Mouse (Mus musculus): ENCODE data around the gene Mov10l1. TPM values are rescaled to one million over a fixed set of nuclear protein-coding genes. Genes with fewer than 3 reads are reported as not detected.

The Mov10l1 gene
- total and polyA plus RNA-seq, 3 experiments: not detected

DNA sequence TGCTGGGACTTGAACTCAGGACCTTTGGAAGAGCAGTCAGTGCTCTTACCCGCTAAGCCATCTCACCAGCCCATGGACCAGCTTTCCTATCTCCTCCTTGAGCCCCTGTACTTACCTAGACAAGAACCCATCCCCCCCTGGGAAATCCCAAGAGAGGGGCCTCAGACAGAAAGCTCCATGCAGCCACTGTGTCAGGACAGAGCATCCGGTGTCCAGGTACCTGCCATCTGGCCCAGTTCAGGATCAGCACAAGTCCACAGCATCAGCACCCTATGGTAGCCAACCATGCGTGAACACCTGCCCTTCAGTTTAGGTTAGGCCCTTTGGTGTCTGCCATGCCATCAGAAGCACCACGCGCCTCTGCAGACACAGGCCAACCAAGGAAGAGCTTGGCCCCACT is 82.2 kb downstream of the Mov10l1 start:
- peaks cover 7% of the 10 kb centered on the region for H3K9me3 ChIP-seq (replicated peaks)
- ATAC-seq (ENCODE audit: extremely low read depth, insufficient number of reproducible peaks, low FRiP score, poor library complexity, severe bottlenecking) (no peak), DNase-seq (ENCODE audit: low spot score) (no peak)
- H3K27me3 ChIP-seq (ENCODE audit: insufficient read depth, low read length): peaks cover 42% of the 10 kb centered on the region
- H3K4me3 ChIP-seq (ENCODE audit: low read depth, low read length): no peak overlapping the region
- no peak for TF ChIP-seq POLR2AphosphoS5 (IDR thresholded peaks at IDR 0.05; ENCODE audit: insufficient replicate concordance, low read depth, low read length)
- TF ChIP-seq GATA1 (IDR thresholded peaks at IDR 0.05; ENCODE audit: borderline replicate concordance, low read length): no peak
- TF ChIP-seq TAL1 (conservative IDR thresholded peaks at IDR 0.05; ENCODE audit: low read depth, low read length): no peak
- no peak for TF ChIP-seq GATA2 (IDR thresholded peaks at IDR 0.05; ENCODE audit: borderline replicate concordance, low read depth, low read length)
- no peak for TF ChIP-seq CTCF (IDR thresholded peaks at IDR 0.05; ENCODE audit: low read depth, low read length)
- no peaks in the 10 kb centered on the region for H3K36me3 ChIP-seq (replicated peaks)
- H3K4me1 ChIP-seq (ENCODE audit: insufficient read depth, low read depth, low read length): no peaks in the 10 kb centered on the region; the same call in 1 of the 2 replicates

DNA sequence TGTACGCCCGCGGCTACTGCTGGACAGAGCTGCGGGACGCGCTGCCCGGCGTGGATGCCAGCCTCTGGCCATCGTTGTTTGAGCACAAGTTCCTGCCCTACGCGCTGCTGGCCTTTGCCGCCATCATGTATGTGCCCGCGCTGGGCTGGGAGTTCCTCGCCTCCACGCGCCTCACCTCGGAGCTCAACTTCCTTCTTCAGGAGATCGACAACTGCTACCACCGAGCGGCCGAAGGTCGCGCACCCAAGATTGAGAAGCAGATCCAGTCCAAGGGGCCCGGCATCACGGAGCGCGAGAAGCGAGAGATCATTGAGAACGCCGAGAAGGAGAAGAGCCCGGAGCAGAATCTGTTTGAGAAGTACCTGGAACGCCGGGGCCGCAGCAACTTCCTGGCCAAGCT is 84.9 kb downstream of the Mov10l1 start:
- DNase-seq (ENCODE audit: low spot score): no peak
- TF ChIP-seq TAL1 (conservative IDR thresholded peaks at IDR 0.05; ENCODE audit: low read depth, low read length): no peak
- TF ChIP-seq GATA2 (IDR thresholded peaks at IDR 0.05; ENCODE audit: borderline replicate concordance, low read depth, low read length): no peak
- no peak for TF ChIP-seq GATA1 (IDR thresholded peaks at IDR 0.05; ENCODE audit: borderline replicate concordance, low read length)
- no peak for TF ChIP-seq POLR2AphosphoS5 (IDR thresholded peaks at IDR 0.05; ENCODE audit: insufficient replicate concordance, low read depth, low read length)
- no peak for TF ChIP-seq CTCF (IDR thresholded peaks at IDR 0.05; ENCODE audit: low read depth, low read length)
- Histone ChIP-seq H3K36me3 (replicated peaks) (no peaks in the 10 kb centered on the region), H3K4me1 (ENCODE audit: insufficient read depth, low read depth, low read length) (peaks cover 4% of the 10 kb centered on the region; the same call in 1 of the 2 replicates), H3K9me3 (replicated peaks) (peaks cover 3% of the 10 kb centered on the region), H3K4me3 (ENCODE audit: low read depth, low read length) (no peak overlapping the region), H3K27me3 (ENCODE audit: insufficient read depth, low read length) (peaks cover 39% of the 10 kb centered on the region)
- no peak for ATAC-seq (ENCODE audit: extremely low read depth, insufficient number of reproducible peaks, low FRiP score, poor library complexity, severe bottlenecking)

DNA sequence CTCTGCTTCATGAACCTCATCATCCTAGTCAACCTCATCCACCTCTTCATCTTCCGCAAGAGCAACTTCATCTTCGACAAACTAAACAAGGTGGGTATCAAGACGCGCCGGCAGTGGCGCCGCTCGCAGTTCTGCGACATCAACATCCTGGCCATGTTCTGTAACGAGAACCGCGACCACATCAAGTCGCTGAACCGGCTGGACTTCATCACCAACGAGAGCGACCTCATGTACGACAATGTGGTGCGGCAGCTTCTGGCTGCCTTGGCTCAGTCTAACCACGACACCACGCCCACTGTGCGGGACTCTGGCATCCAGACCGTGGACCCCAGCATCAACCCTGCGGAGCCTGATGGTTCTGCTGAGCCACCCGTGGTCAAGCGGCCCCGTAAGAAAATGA is 85.5 kb downstream of the Mov10l1 start:
- H3K36me3 ChIP-seq (replicated peaks): no peaks in the 10 kb centered on the region
- TF ChIP-seq GATA1 (IDR thresholded peaks at IDR 0.05; ENCODE audit: borderline replicate concordance, low read length): no peak
- no peak for TF ChIP-seq CTCF (IDR thresholded peaks at IDR 0.05; ENCODE audit: low read depth, low read length)
- no peak for TF ChIP-seq GATA2 (IDR thresholded peaks at IDR 0.05; ENCODE audit: borderline replicate concordance, low read depth, low read length)
- TF ChIP-seq POLR2AphosphoS5 (IDR thresholded peaks at IDR 0.05; ENCODE audit: insufficient replicate concordance, low read depth, low read length): no peak
- TF ChIP-seq TAL1 (conservative IDR thresholded peaks at IDR 0.05; ENCODE audit: low read depth, low read length): no peak
- H3K4me3 ChIP-seq (ENCODE audit: low read depth, low read length): no peak overlapping the region
- ATAC-seq (ENCODE audit: extremely low read depth, insufficient number of reproducible peaks, low FRiP score, poor library complexity, severe bottlenecking): no peak
- H3K4me1 ChIP-seq (ENCODE audit: insufficient read depth, low read depth, low read length): peaks cover 4% of the 10 kb centered on the region; the same call in 1 of the 2 replicates
- H3K27me3 ChIP-seq (ENCODE audit: insufficient read depth, low read length): peaks cover 46% of the 10 kb centered on the region
- DNase-seq (ENCODE audit: low spot score): no peak
- H3K9me3 ChIP-seq (replicated peaks): peaks cover 3% of the 10 kb centered on the region

DNA sequence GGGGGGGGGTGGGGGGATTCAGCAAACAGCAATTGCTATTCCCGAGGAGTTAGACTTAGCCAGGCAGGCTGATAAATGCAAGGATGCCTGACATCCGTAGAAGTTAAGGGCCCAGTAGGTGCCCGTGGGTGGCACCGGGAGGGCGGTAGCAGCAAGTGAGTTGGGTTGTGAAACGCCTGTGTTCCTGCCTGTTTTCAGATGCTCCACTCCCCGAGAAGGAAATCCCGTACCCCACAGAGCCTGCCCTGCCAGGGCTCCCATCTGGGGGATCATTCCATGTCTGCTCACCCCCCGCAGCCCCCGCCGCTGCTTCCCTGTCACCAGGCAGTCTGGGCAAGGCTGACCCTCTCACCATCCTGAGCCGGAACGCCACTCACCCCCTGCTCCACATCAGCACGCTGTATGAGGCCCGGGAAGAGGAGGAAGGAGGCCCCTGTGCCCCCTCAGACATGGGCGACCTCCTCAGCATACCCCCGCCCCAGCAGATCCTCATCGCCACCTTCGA is 86.7 kb downstream of the Mov10l1 start:
- Histone ChIP-seq H3K36me3 (replicated peaks) (no peaks in the 10 kb centered on the region), H3K4me1 (ENCODE audit: insufficient read depth, low read depth, low read length) (peaks cover 13% of the 10 kb centered on the region), H3K9me3 (replicated peaks) (peaks cover 3% of the 10 kb centered on the region), H3K4me3 (ENCODE audit: low read depth, low read length) (no peak overlapping the region), H3K27me3 (ENCODE audit: insufficient read depth, low read length) (peaks cover 48% of the 10 kb centered on the region)
- ATAC-seq (ENCODE audit: extremely low read depth, insufficient number of reproducible peaks, low FRiP score, poor library complexity, severe bottlenecking): no peak
- DNase-seq (ENCODE audit: low spot score): no peak
- TF ChIP-seq GATA1 (IDR thresholded peaks at IDR 0.05; ENCODE audit: borderline replicate concordance, low read length): no peak
- no peak for TF ChIP-seq POLR2AphosphoS5 (IDR thresholded peaks at IDR 0.05; ENCODE audit: insufficient replicate concordance, low read depth, low read length)
- TF ChIP-seq TAL1 (conservative IDR thresholded peaks at IDR 0.05; ENCODE audit: low read depth, low read length): no peak
- no peak for TF ChIP-seq GATA2 (IDR thresholded peaks at IDR 0.05; ENCODE audit: borderline replicate concordance, low read depth, low read length)
- TF ChIP-seq CTCF (IDR thresholded peaks at IDR 0.05; ENCODE audit: low read depth, low read length): no peak

DNA sequence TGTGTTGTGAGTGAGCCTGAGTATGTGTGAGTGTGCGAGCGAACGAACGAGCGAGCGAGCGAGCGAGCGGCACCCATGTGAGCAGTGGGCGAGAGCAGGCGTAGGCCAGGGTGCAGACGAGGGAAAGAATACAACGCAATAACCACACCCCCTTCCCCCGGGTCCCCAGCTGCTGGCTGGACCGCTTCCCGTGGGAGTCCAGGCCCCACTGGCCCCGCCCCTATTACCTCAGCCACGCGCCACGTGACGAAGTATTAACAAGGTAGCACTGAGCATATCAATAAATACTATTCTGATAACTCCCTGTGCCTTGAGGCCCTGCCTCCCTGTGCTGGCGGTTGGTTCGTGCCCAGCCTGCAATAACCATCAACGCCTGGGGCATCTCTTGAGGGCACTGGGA is 87.9 kb downstream of the Mov10l1 start:
- Histone ChIP-seq H3K4me3 (ENCODE audit: low read depth, low read length) (no peak overlapping the region), H3K27me3 (ENCODE audit: insufficient read depth, low read length) (peaks cover 44% of the 10 kb centered on the region), H3K9me3 (replicated peaks) (peaks cover 3% of the 10 kb centered on the region), H3K4me1 (ENCODE audit: insufficient read depth, low read depth, low read length) (peaks cover 25% of the 10 kb centered on the region), H3K36me3 (replicated peaks) (no peaks in the 10 kb centered on the region)
- no peak for ATAC-seq (ENCODE audit: extremely low read depth, insufficient number of reproducible peaks, low FRiP score, poor library complexity, severe bottlenecking)
- DNase-seq (ENCODE audit: low spot score): no peak
- TF ChIP-seq GATA2 (IDR thresholded peaks at IDR 0.05; ENCODE audit: borderline replicate concordance, low read depth, low read length) (no peak), TAL1 (conservative IDR thresholded peaks at IDR 0.05; ENCODE audit: low read depth, low read length) (no peak), GATA1 (IDR thresholded peaks at IDR 0.05; ENCODE audit: borderline replicate concordance, low read length) (no peak), CTCF (IDR thresholded peaks at IDR 0.05; ENCODE audit: low read depth, low read length) (no peak), POLR2AphosphoS5 (IDR thresholded peaks at IDR 0.05; ENCODE audit: insufficient replicate concordance, low read depth, low read length) (no peak)

DNA sequence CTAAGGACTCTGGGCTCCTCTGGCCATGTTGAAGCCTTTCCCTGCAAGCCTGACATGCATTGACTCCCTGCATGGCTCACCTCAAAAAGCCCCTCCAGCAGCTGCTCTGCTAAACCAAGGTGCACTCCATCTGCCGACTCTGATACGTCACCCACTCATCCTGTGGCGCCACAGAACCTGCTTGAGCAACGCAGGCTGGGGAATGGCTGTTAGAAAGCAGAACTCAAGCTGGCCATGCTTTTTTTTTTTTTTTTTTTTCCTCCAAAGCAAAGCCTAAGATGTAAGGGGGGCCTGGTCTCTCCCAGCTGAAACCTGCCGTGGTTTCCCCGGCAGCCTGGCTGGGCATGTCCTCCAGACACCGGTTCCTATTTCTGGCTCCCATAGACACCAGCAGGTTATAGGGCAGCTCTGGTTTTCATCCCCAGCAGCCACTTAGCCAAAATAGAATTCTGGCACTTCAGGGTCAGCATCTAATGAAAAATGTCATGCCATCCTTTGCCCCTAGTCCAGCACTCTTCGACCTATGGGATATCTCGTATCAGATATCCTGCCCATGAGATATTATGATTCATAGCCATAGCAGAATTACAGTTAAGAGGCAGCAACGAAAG is 91.4 kb downstream of the Mov10l1 start:
- no peak for DNase-seq (ENCODE audit: low spot score)
- ATAC-seq (ENCODE audit: extremely low read depth, insufficient number of reproducible peaks, low FRiP score, poor library complexity, severe bottlenecking): no peak
- no peaks in the 10 kb centered on the region for H3K9me3 ChIP-seq (replicated peaks)

More for the DNA sequence above, 91.4 kb downstream of the Mov10l1 start:
- H3K36me3 ChIP-seq (replicated peaks): peaks cover 8% of the 10 kb centered on the region
- H3K4me3 ChIP-seq (ENCODE audit: low read depth, low read length): no peak overlapping the region
- peaks cover 32% of the 10 kb centered on the region for H3K27me3 ChIP-seq (ENCODE audit: insufficient read depth, low read length)
- TF ChIP-seq GATA1 (IDR thresholded peaks at IDR 0.05; ENCODE audit: borderline replicate concordance, low read length) (no peak), CTCF (IDR thresholded peaks at IDR 0.05; ENCODE audit: low read depth, low read length) (no peak)
- peaks cover 56% of the 10 kb centered on the region for H3K4me1 ChIP-seq (ENCODE audit: insufficient read depth, low read depth, low read length)
